Comparison of ENCODE assay signal across 8 mouse cellular contexts in genomic region chr9:37053041-37053440, GRCm38 (mm10).
DNase-seq lines count a peak whose midpoint lies in the region; ATAC-seq and TF ChIP-seq lines count a peak whose summit lies in the region.

No protein-coding gene starts in this region.

- TF ChIP-seq CTCF in intestine, postnatal 0 days (IDR thresholded peaks at IDR 0.05; ENCODE audit: low read depth): no peak
- no peak for TF ChIP-seq CTCF in thymus, adult 2 months (IDR thresholded peaks at IDR 0.05; ENCODE audit: borderline replicate concordance, control insufficient read depth, extremely low read depth, insufficient read depth, low read length, poor library complexity)

- peak overlapping the region; percentile 38; the same call in 1 of the 2 replicates for H3K9ac ChIP-seq in lung, embryonic 16.5 days (ENCODE audit: low read length)
- H3K9ac ChIP-seq in intestine, postnatal 0 days (ENCODE audit: low read depth, low read length): no peak overlapping the region

- DNase-seq in lung, postnatal 14 days: no peak
- DNase-seq in gastrocnemius, postnatal 4 days (ENCODE audit: low spot score in 2 of 2): peak; percentile 22 to 43
- peak; percentile 31 for DNase-seq in skeletal muscle tissue, adult 2 months (ENCODE audit: low read depth, low spot score)
- no peak for DNase-seq in thymus, adult 2 months
- DNase-seq in ovary, adult 18-20 months (ENCODE audit: low spot score): no peak
- DNase-seq in urinary bladder, postnatal 25 days (ENCODE audit: low spot score): no peak

- H3K27me3 ChIP-seq in lung, embryonic 16.5 days (ENCODE audit: control insufficient read depth, insufficient read depth, low read depth, low read length): no peaks in the 10 kb centered on the region
- no peaks in the 10 kb centered on the region for H3K27me3 ChIP-seq in intestine, postnatal 0 days (replicated peaks; ENCODE audit: control insufficient read depth, insufficient read depth, low read length)
- no peaks in the 10 kb centered on the region for H3K27me3 ChIP-seq in thymus, adult 2 months (ENCODE audit: control insufficient read depth, insufficient read depth, low read length)

- WGBS in lung, embryonic 16.5 days: 28% methylated on average over 6 of the region's 6 CpGs
- WGBS in intestine, postnatal 0 days: 38% methylated on average over 6 of the region's 6 CpGs
- 72% methylated on average over 6 of the region's 6 CpGs for WGBS in thymus, adult 2 months

- no peak overlapping the region for H3K4me3 ChIP-seq in lung, embryonic 16.5 days (ENCODE audit: low read length)
- 0 out of 2 replicates have a peak overlapping the region, but pooled peaks have one; percentile 1 for H3K4me3 ChIP-seq in intestine, postnatal 0 days (ENCODE audit: low read depth, low read length)
- no peak overlapping the region for H3K4me3 ChIP-seq in thymus, adult 2 months (ENCODE audit: control insufficient read depth, insufficient read depth, low read length)

- H3K36me3 ChIP-seq in lung, embryonic 16.5 days (ENCODE audit: control insufficient read depth, insufficient read depth, low read length): no peaks in the 10 kb centered on the region
- no peaks in the 10 kb centered on the region for H3K36me3 ChIP-seq in intestine, postnatal 0 days (ENCODE audit: control insufficient read depth, insufficient read depth)
- no peaks in the 10 kb centered on the region for H3K36me3 ChIP-seq in thymus, adult 2 months (ENCODE audit: control insufficient read depth, insufficient read depth, low read length)

- peak overlapping the region; percentile 86 for H3K27ac ChIP-seq in lung, embryonic 16.5 days (ENCODE audit: low read length)
- H3K27ac ChIP-seq in intestine, postnatal 0 days (ENCODE audit: low read depth, low read length): no peak overlapping the region
- no peak overlapping the region for H3K27ac ChIP-seq in thymus, adult 2 months (ENCODE audit: control insufficient read depth, insufficient read depth, low read length)

- 0 out of 2 replicates have a peak, but pooled peaks have one; percentile 12 for ATAC-seq in lung, embryonic 16.5 days (ENCODE audit: low read depth)
- no peak for ATAC-seq in intestine, postnatal 0 days

- H3K9me3 ChIP-seq in lung, embryonic 16.5 days (ENCODE audit: control insufficient read depth, low read length): no peaks in the 10 kb centered on the region
- no peaks in the 10 kb centered on the region for H3K9me3 ChIP-seq in intestine, postnatal 0 days (ENCODE audit: control insufficient read depth)

- peaks cover 22% of the 10 kb centered on the region for H3K4me1 ChIP-seq in lung, embryonic 16.5 days (replicated peaks; ENCODE audit: control insufficient read depth, insufficient read depth, low read length)
- H3K4me1 ChIP-seq in intestine, postnatal 0 days (replicated peaks; ENCODE audit: control insufficient read depth, insufficient read depth, low read length): peaks cover 3% of the 10 kb centered on the region; the same call in 1 of the 2 replicates
- no peaks in the 10 kb centered on the region for H3K4me1 ChIP-seq in thymus, adult 2 months (replicated peaks; ENCODE audit: control insufficient read depth, insufficient read depth, low read length)

- peak overlapping the region; percentile 24 for H3K4me2 ChIP-seq in lung, embryonic 16.5 days (ENCODE audit: low read depth, low read length)
- H3K4me2 ChIP-seq in intestine, postnatal 0 days (replicated peaks; ENCODE audit: low read depth): peak overlapping the region; percentile 47

- TF ChIP-seq POLR2A in thymus, adult 2 months (IDR thresholded peaks at IDR 0.05; ENCODE audit: control insufficient read depth, extremely low read depth, insufficient read depth, low read length, poor library complexity): no peak

Comparison
In these comparisons a context has a peak if more than half of its experiments do, and no peak if none do; other contexts are left out.
1. DNase-seq: peak in gastrocnemius, postnatal 4 days (2 of 2) and skeletal muscle tissue, adult 2 months (single experiment); none in lung, postnatal 14 days (single experiment), thymus, adult 2 months (single experiment), ovary, adult 18-20 months (single experiment) and urinary bladder, postnatal 25 days (single experiment).